Mouse (Mus musculus): Measurements from ENCODE around the gene Batf2.
"Not testable (repeated sequence)": the region's sequence is repeated elsewhere in the genome, so short reads cannot be mapped to it uniquely, and the experiment has no call there.

Gene Batf2

DNA sequence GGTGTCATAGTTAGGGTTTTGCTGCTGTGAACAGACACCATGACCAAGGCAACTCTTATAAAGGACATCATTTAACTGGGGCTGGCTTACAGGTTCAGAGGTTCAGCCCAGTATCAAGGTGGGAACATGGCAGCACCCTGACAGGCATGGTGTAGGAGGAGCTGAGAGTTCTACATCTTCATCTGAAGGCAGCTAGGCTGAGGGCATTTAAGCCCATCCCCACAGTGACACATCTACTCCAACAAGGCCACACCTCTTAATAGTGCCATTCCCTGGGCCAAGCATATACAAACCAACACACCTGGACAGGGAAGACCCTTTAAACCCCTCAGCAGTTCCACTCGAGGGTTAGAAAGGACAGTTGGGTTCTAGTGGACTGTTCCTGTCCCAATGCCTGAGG is 7.6 kb upstream of the Batf2 start:
- DNase-seq = not testable (repeated sequence)

DNA sequence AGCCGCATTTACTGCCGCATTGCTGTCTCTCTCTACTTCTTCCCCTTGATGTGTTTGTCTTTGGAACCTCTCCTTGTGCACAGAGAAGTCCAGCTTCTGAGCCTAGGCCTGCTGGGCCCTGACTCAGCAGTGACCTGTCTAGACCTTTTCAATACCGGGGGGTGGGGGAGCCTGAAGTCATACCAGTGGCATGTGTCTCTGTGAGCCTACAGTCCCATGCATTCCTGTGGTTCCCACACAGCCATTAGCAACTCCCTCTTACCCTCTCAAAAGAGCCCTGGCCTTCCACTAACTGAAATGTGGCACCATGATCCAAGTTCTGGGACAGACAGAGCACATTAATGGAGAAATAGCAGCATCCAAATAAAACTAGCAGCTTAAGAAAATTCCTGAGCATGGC is 4.4 kb upstream of the Batf2 start:
- DNase-seq = no peak

DNA sequence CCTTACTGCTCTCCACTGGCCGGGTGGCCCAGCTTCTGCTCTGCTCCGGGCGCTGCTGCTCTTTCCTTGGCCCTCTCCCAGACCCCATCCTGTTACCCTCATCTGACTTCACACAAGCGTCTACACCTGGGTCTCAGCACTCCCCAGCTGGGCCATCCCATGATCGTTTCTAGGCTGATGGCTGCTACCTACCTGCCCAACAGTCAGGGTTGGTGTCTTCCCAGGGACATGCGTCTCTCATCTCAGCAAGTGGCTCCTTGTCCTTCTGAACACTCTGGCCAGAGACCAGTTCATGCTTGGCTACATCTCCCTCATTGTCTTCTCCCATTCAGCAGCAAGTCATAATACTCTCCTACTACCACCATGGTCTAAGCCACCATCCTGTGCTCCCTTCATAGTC is 1.1 kb upstream of the Batf2 start:
- peak; percentile 94 for DNase-seq

DNA sequence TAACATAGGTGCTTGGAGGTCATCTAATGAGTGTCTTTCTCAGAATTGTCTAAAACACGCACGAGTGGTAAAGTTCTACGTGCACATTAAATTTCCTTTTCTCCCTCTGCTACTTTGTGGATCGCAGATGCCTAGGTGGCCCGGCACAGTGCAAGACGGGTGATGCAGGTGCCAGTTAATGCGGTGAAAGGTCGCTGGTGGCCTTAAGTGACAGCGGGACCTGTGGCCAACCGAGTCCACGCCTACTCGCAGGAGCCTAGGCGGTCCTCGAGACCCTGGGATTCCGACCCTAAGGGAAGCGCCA is 457 bp upstream of the Batf2 start:
- DNase-seq = no peak

DNA sequence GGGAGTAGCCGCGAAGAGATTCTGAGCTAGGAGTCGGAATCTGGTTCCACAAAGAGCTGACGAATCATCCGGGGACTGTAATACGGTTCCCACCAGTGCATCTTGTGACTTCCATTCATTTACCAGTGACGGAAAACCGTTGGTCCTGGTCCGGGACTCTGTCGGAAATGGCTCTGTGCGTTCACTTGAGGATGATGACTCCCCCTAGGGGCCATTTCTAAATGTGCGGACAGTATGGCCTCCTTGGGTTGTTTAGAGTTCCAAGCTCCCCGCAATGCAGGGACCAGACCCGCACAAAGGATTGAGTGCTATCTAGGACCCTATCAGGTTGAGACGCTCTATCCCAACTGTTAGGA is 589 bp downstream of the Batf2 start, which contains the start of gene Arl2:
TSS of gene Arl2 (minus strand) at position 155 of the 356 bp plus-strand sequence.
- DNase-seq = no peak

DNA sequence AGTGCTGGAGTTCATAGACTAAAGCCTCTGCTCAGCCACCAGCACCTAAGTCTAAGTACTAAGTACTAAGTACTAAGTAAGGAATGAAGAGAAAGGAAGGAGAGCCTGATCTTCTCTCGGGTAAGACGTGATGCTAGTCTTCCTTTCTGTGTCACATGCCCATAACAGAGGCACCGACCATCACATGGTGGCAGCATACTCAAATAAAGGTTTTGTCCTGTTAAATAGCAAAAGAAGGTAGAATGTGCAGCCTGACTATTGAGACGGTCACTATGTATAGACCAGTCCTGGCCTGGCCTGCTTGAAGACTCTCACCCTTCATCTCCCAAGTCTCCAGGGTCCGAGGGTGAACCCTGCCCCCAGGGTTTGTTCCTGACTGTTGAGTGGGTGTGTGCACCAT is 4.1 kb downstream of the Batf2 start:
- DNase-seq = no peak

DNA sequence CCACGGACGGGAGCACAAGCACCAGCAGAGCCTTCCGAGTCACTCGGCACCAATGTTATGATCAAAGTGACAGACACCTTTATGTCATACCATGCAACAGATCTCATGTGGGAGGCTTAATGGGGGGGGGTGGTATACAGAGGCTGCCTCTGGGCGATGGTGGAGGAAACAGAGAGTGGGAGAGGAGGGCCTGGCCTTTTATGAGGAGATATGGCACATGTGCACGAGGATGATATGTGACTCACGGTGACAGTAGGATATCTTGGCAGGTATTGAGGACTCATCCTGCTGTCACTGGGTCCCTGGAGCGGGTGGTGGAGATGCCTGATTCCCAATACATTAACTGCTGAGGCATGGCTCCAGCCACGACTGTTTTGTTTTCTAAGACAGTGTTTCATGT is 14.4 kb downstream of the Batf2 start:
- DNase-seq = no peak

DNA sequence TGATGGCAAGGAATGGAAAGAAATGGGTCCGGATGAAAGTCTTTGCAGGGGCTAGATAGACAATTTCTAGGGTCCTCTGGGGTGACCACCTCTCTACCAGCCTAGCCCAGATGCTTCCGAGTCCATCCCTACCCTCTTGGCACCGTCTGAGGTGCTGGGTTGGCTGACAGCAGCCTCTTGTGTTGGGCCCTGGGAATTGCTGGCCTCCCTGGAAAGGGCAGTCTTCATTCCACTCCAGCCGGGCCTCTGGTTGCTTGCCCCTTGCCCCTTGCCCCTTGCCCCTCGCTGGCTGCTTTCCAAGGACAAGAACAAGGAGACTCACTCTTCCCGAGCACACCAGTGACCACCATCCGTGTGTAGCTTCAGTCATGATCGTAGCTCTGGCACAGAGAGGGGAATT is 15.6 kb downstream of the Batf2 start:
- DNase-seq = no peak

DNA sequence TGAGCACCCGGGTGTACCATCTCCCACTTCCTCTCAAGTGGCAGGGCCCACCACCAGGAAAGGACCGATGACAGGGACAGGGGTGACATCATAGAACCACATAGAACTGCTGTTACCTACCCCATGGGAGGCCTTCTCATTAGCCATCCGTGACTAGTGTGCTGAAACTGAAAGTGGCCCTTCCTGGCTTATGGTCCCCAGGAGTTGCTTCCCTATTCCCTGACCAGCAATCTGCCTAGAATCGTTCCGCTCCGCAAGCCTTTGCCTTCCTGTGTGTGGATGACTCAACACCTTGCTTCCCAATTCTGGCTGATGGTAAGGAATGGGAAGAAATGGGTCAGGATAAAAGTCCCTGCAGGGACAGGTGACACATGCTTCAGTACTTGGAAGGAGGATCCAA is 16.4 kb downstream of the Batf2 start:
- DNase-seq = peak; percentile 90

DNA sequence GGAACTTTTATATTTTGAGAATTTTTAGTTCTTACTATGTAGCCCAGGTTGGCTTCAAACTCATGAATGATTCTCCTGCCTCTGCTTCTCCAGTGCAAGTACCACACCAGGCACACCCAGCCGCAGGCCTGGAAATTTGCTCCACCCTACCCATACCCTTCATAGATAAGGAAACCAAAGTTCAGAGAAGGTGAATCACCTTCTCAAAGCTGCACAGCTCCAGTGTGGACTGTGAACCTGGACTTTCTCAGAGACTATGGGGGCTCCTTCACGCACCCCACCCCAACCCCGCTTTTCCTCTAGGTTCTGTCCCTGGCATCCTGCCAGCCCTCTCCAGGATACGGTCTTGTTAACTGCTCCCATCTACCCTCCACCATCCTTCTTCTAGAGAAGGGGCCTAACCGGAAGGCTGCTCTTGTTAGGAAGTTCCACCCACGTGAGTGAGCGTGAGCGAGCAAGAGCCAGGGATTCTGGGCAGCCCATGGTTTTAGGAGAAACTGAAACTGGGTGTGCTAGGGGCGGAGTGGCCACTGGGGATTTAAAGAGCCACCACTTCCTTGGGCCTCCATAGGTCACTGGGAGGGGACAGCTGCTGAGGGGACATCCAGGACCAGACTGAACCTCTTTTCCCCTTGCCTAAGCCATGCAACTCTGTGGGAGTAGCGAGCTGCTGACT is 23.2 kb downstream of the Batf2 start:
- peak; percentile 98 for DNase-seq

DNA sequence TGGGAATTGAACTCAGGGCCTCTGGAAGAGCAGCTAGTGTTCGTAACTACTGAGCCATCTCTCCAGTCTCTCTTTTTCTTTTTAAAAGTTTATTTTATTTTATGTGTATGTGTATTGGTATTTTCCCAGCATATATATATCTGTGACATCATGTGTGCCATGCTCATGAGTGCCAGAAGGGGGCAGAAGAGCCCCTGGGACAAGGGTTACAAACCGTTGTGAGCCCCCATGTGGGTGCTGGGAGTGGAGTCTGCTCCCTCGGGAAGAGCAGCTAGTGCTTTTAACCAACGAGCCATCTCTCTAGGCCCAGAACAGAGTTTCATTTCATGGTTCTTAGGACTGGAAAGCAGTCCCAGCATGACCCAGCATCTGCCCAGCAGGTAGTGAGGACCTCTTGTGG is 26.0 kb downstream of the Batf2 start:
- DNase-seq = no peak

DNA sequence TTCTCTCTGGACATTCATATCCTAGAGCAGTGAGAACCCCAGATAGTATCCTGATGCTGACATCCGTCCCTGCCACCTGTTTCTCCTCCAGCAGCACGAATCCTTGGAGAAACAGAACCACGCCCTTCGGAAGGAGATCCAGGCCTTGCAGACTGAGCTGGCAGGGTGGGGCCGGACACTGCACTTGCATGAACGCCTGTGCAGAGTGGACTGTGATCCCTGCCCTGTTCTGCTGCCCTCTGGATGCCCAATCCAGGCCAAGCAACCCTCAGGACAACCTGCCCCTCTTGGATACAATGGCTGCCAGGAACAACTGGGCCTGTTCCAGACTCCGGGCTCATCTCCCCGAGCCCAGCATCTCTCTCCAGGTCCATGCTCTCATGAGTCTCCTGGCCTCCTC is 30.4 kb downstream of the Batf2 start:
- no peak for DNase-seq

DNA sequence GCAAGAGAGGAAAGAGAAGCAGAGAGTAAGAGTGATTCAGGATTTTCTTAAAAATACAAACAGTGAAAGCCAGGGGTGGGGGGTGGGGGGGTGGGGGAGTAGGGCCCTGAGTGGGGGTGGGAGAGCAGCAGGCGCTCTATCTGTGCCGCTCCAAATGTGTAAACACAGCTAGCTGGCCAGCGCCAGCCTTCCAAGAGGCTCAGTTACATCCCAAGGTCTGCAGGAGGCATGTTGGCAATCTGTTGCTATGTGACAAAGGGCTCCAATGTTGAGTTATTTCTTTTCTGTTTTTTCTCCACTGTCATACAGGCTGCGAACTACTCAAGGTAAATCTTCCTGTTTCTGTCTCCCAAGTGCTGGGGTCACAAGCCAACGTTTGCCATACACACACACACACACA is 34.0 kb downstream of the Batf2 start:
- DNase-seq = no peak

DNA sequence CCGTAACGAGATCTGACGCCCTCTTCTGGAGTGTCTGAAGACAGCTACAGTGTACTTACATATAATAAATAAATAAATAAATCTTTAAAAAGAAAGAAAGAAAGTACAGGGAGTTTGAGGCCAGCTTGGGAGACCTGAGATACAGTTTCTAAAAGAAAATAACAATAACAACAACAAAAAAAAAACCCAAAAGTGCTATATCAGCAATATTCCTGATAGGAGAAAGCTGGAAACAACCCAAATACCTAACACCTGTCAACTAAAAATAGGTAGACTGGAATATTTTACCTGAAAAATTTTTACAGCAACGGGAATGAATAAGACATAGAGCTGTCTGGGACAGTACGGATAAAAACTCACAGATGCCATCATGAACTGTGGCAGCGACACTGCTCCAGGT is 38.0 kb downstream of the Batf2 start:
- DNase-seq = no peak

DNA sequence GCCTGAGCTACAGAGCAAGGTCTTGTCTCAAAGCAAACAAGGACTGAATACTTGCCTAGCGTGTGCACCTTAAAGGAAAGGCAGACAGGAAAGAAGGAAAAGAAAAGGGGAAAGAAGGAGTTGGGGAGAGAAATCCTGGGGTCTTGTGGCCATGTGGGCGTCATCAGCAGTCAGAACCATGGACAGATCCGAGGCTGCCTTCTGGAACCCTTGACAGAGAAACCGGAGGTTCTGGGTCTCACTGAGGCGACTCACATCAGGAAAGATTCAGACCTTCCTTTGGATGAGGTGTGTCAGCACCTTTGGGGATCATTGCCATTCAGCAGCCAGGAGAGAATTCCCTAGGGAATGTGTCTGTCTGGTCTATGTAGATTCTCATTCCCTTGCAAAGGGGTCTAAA is 40.8 kb downstream of the Batf2 start:
- no peak for DNase-seq

DNA sequence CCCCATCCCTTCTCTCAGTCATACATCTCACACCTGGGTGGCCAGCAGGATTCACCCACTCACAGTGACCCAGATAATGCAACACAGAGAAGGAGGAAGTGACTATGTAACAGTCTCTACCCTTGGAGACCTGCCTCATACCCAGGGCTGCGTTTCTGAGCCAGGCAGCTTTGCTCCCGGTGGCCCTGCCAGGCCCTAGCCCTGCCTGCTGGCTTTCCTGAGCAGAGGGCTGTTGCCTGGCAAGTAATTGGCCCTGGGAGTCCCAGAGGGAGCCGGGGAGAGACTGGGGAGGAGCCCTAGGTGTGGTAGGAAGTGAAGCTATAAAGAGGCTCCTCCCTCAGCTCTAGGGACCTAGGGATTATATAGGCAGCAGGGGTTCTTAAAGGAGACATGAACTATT is 41.8 kb downstream of the Batf2 start:
- no peak for DNase-seq

DNA sequence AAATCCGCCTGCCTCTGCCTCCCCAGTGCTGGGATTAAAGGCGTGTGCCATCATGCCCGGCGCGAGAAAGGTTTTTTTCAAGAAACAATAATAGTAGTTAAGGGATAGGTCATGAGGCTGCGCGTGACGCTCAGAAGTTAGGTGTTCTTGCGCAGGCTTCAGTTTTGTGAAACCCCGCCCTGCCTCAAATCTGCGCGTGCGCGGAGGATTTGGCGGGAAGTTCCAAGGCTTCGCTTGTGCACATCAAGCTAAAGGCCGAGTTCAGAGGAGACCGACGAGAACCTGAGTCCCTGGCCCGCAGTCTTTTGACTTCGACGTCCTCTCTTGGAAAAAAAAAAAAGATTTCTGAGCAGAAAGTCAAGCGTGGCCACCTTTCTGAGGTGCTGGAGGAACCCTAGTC is 43.3 kb downstream of the Batf2 start, which contains the start of gene Majin:
TSS of gene Majin (plus strand) at position 258 of the 400 bp plus-strand sequence.
- DNase-seq = no peak

DNA sequence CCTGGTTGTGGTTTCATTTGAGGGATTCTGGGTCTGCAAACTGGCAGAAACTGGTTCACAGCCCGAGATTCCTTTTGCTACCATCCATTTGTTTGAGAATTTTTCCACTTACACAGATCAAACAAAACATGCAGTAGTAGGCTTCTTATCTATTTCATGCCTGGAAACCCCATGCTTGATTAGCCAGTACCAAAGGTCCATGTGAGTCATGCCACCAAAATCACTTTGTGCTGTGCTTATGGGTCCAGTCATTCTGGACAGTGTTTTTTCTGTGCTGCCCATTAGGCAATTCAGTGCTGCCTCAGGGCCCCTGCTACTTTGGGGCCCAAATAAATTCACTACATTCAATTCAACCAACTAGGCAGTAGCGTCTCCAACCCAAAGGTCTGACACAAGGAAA is 63.5 kb downstream of the Batf2 start:
- DNase-seq = no peak

DNA sequence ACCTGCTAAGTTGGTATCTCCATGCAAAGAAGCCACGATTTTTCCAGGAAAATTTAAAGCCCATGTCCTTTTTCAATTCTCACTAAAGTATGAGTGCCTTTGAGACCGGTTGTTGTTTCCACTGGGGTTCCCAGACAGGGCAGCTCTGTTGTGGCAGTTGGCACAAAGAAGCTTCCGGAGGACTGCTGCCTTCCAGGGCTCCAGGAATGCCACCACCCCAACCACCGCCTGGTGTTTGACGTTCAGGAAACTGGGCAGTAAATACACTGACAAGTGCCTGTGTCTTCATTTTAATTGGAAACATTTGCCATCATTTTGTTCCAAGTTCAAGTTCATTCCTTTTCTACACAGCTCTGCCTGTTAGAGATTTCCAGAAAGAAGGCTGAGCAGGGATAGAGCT is 65.9 kb downstream of the Batf2 start:
- no peak for DNase-seq

DNA sequence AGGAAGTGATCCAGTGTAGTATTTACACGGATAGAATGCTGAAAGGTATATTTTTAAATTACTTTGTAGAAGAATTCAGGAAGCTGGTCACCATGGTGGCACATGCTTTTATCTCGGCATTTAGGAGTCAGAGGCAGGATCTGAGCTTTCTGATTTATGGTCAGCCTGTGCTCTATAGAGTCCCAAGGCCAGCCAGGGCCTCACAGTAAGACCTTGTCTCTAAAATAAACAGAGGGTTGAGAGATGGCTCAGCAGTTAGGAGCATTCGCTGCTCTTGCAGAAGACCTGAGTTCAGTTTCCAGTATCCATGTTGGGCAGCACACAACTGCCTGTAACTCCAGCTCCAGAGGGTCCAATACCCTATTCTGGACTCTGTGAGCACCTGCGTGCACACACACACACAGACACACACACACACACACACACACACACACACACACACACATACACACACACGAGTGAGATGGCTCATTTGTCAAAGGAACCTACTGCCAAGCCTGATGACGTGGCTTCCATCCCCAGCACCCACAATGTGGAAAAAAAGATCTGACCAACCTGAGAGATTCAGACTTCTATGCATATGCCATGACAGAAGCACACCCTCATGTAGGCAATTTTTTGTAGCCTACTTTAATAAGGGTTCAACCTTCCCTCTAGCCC is 75.4 kb downstream of the Batf2 start:
- DNase-seq = no peak

DNA sequence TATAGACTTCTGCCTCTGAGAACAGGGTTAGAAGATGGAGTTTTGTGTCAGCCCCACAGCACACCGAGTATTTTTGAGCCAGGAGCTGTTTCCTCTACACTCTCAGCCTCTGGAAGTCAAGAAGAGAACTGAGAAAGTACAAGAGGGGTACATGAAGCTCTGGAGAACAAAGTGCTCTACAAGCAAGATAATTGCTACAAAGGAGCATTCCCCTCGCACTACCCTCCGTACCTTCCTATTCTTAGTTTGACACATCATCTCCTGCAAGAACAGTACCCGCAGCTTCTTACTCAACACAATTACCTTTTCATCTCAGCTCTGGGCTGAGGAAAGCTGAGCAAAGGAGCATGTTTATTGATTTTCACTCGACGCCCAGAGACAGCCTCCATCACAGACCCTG is 77.8 kb downstream of the Batf2 start:
- peak; percentile 55 for DNase-seq

All from heart, adult 11 months (tissue).